Mouse (Mus musculus): ENCODE data around the gene Mfsd1. TPM values are rescaled to one million over a fixed set of nuclear protein-coding genes. Genes with fewer than 3 reads are reported as not detected.

Mfsd1 gene
- 42.4 TPM for total RNA-seq (2023)

GRCm38 (mm10) chr3:67582273-67583124, at the start of gene Mfsd1:
Gene Mfsd1, plus strand, starts transcription at chr3:67582741.

Other genes with a start within 250 kb of the Mfsd1 start
- 1.2 TPM for gene Mlf1, start 208.6 kb upstream of the Mfsd1 start, total RNA-seq (2023)
- not detected for gene Gm17402, start 207.6 kb upstream of the Mfsd1 start, total RNA-seq (2023)
- 31.7 TPM for gene Gfm1, start 152.6 kb upstream of the Mfsd1 start, total RNA-seq (2023)
- gene Lxn, start 118.8 kb upstream of the Mfsd1 start, total RNA-seq (2023), result 2.7 TPM
- gene Rarres1, start 67.2 kb upstream of the Mfsd1 start, total RNA-seq (2023), result not detected